Mouse (Mus musculus) cerebellum, adult 18-20 months (tissue): ENCODE measurements around the gene Akr1b3.
A peak's percentile ranks its signal among the peaks of the same experiment; 100 is the strongest.

Experiments
- DNase-seq, 2 experiments: peaks; one replicate each; pipeline ENCODE4 v3.0.0; 2021

Akr1b3 gene

DNA sequence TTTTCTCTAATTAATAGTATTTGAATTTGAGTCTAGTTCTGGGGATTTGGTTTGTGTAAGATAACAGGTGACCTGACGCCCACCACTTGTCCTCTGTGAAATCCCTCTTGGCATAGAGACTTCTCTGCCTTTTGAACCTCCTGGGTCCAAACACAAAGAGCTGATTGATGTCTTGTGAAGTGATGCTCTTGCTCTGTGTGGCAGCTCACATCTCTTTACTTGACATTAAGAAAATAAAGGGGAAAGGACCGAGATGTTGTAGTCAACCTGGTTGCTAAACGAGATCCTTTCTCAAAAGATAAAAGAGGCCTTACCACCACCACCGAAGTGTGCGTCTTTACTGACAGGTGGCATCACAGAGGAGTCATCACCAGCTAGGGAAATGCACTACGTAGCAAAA, 1.4 kb upstream of the Akr1b3 start:
- no peak for DNase-seq

DNA sequence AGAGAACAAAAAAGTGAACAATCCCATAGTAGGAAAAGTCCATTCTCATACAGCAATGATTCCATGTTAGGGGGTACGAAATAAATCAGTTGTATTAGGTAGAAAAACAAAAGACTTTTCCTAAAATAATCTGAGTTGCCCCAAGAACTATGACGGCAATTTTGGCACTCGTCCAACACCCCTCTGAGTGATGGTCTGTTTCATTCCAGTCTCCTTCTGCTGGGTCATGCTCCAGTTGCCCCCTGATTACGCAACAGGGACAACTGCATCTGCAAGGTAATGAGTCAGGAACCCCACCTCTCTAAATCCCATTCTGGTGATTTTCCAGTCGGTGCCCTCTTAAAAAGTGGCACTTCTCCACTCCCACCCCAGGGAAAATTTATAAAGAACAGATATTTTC, 894 bp upstream of the Akr1b3 start:
- DNase-seq: peak; percentile 30 to 32

DNA sequence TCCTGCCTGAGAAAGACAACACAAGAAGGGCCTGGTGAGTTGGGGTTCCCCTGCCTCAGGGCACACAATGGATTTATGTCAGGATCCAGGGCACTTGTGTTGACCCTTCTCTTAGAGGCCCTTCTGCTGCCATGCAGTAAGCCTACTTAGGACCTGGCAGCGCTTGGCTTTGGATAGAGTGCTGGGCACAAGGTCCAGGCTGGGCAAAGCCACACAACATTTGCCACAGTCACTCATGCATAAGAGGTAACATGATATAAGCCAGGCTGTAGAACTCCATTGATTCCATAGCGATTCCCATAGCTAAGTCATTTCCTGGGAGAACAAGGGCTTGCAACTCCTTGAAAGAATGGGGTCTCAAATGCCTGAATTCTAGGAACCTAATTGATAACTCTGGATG, 3.4 kb downstream of the Akr1b3 start:
- no peak for DNase-seq

- no peak for DNase-seq
These were observed 3.9 kb downstream of the Akr1b3 start for GRCm38 (mm10) chr6:34313386-34313785.

GRCm38 (mm10) chr6:34310023-34310595, 7.2 kb downstream of the Akr1b3 start:
- no peak for DNase-seq

DNA sequence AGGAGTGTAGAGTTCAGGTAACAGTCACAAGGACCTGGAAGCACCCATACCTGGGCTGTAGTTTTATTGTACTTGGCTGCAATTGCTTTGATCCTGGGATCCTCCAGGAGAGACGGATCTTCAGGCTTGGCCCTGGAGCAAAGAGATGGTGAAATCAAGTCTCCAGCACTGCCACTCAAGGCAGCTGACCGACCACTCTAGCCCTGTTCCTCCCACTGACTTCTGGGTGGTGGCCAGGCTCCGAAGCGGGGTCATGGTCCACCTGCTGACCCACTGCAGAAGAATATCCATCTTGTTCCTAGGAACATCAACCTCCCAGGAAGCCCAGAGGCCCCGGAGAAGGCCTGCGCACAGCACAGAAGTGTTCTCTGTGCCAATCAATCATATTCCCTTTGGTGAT, 7.8 kb downstream of the Akr1b3 start:
- no peak for DNase-seq

GRCm38 (mm10) chr6:34306797-34307196, 10.5 kb downstream of the Akr1b3 start:
- no peak for DNase-seq

DNA sequence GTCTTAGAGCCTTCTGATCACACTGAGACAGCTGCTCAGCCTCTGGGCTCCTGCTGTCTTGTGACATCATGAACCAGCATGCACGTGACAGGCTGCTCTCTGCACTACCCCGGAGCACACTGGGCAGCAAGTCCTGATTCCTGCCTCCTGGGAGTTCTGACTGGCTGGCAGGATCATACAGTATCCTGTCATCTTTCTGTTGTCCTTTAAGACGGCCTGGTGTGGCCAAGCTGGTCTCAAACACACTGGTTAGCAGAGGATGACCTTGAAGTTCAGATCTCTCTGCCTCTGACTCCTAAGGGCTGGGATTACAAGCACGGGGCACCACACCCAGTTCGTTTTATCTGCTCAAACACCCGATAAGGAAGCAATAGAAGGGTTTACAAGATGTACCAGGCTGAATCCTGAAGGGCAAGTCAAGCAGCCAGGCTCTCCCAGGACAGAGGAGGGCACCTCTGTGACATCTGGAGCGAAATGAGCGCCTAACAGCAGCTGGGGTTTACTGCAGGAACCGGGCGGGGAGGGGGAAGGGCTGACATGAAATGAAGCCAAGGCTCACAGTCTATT, 12.5 kb downstream of the Akr1b3 start:
- DNase-seq: no peak

GRCm38 (mm10) chr6:34297055-34297454, 20.2 kb downstream of the Akr1b3 start:
- DNase-seq: no peak

- no peak for DNase-seq
These were observed 21.8 kb downstream of the Akr1b3 start for GRCm38 (mm10) chr6:34295437-34295836.

DNA sequence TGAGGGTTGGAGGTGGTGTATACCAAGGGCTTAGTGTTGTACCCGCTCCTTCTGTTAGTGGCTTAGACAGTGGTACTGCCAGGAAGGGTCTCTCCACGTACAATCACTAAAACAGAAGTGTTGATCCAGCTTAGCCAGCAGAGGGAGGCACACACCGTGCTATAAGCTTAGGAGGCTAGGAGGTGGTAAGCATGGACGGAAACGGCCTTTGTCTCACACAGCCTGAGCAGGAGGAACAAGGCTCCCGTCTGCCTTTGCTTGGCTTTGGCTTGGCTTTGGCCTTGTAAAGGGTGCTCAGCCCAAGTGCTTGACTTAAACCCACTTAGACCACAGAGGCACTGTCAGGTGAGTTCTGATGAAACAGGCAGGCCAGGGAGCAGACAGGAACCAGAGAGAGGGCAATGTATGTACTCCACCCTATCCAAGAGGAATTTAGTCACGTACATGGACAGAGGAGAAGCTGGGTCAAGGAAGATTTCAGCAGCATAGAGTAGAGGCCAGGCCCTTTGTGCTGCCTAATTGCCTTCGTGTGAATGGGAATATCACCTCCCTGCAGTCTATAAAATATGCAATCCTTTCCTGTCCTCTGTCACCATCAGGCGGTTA, 24.3 kb downstream of the Akr1b3 start:
- DNase-seq: peak; percentile 30 to 42

DNA sequence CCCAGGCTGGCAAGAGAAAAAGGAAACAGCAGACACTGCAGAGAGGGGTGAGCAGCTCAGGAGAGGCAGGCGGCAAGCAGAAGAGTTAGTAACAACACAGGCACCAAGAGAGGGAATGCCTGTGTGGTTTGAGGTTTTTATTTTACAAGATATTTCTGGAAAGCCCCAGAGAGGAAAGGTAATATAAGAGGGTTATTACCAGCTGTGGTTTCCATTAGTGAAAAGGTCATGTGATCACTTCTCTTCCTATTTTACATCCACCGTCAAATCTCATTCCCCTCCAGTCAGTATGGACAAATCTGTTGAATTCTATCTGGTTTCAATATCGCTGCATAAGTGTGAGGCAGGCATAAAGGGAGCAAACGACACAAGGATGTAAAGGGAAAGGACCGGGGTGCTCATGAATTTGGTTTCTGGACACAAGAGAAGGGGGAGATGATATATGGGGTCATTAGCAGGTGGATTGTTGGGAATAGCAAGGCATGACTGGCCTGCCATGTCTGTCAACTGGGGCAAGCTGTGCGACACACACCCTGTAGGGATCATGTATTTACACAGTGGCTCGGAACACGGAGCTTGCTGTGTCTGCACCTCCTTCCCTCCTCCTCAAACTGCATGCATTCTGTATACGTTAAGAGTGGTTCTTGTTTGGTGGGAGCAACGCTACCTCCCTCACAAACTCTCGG, 24.9 kb downstream of the Akr1b3 start:
- DNase-seq: no peak

GRCm38 (mm10) chr6:34290681-34291080, 26.6 kb downstream of the Akr1b3 start:
- DNase-seq: no peak

- no peak for DNase-seq
These were observed 27.2 kb downstream of the Akr1b3 start for GRCm38 (mm10) chr6:34290091-34290490.

DNA sequence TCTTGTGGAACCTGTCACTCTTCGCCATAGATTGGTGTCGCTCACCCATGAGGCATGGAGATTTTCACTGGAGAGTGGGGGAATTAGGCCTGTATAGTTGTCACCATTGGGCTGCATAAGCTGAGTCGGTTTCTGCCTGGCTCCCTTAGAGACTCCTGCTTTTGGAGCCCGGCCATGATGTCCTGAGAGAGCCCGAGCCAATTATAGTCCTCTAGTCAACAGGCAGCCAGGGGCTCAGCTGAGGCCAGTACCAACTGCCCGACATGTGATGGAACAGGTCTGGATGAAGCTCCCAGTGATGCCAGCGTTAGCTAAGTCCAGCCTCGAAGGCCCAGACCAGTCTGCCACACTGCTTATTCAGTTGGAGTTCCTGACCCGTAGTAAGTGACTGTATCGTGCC, 29.2 kb downstream of the Akr1b3 start:
- DNase-seq: peak; percentile 9 to 18

GRCm38 (mm10) chr6:34286841-34287240, 30.4 kb downstream of the Akr1b3 start:
- no peak for DNase-seq

DNA sequence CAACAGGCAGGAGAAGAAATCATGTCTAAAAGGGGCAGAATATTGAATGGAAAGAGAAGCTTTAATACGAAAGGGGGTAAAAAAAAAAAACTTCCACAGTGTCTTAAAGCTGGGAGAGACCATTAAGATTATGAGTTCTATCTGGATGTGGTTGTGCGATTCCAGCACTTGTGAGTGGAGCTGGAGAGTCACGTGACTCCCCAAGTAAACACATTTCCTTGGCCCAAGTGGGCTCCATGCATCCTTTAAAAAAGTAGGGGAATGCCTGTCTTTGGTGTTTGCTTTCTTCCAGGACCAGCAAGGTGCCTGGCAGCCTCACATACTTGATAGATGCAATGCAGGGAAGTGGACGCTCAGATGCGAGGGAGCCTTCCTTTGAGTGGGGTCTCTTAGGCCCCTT, 38.9 kb downstream of the Akr1b3 start:
- DNase-seq: no peak

- peak; percentile 41 to 59 for DNase-seq
These were observed 39.6 kb downstream of the Akr1b3 start for GRCm38 (mm10) chr6:34277665-34278064.

- DNase-seq: peak; percentile 11 to 13
These were observed 42.9 kb downstream of the Akr1b3 start for GRCm38 (mm10) chr6:34274346-34274745.

DNA sequence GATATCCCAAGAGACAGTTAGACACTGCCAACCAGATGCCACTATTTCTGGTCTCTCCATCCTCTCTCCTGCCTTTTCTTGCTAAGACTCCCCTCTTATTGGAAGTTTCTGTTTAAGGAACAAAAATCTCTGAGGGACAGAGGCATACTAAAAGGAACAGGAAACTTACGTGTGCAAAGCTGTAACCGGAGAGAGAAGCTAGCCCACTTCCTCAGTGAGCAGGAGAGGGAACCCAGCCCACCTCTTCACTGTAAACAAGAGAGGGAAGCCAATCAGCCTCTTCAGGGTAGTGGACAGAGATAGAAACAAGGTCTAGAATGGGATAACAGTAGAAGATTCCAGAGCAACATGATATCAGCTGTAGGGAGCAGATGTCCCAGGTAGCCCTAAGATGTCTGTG, 44.2 kb downstream of the Akr1b3 start:
- DNase-seq: no peak

DNA sequence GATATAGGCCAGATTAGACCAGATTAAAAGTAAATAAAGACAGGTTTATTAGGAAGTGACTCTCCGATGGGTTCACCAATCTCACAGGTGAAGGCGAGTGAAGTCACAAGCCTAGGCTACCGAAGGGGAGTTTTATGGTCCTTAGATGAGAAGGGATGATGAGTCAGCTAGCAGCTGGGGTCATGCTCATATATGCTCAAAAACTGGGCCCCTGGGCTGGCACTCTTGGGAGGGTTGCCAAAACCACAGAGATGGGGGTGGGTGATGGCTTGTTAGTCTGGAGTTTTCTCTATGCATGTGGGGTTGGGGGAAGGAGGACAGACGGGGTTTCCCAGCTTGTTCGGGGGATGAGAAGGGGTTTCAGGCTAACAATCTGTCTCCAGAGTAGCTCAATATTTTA, 44.8 kb downstream of the Akr1b3 start:
- DNase-seq: no peak

DNA sequence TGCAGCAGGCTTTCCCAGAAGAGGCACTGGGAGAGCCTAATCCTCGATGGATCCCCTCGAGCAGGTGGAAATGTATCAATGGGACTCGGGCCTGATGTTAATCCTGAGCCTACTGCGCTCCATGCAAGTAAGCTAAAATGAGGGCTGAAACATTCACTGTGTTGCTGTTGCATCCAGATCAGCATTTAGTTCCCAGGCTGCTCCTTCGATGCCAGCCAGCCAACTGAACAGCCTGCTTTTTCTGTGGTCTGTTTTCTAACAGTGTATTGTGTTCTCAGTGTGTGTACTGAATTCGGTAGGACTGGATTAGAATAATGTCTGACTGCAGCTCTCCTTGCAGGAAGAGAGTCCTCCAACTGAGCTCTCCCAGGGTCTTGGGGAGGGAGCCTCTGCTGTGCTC, 46.6 kb downstream of the Akr1b3 start:
- DNase-seq: no peak

DNA sequence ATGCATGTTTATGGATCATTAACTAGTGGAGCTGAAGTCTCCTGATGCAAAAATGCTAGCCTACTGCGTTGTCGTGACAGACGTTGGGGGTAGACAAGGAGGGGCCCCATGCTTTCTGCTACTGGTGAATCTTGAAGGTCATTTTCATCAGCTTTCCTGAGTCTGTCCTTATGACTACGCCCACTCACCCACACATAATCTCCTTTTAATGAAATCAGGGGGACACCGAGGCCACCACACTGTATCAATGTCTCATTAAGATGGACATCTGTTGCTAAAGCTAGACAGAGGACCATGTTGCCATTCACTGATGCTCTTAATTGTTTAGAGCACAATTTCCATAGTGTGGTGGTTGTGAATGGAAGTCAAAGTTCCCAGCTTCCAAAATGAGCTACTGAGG, 58.7 kb downstream of the Akr1b3 start:
- DNase-seq: no peak
